In the genomic region with DNA sequence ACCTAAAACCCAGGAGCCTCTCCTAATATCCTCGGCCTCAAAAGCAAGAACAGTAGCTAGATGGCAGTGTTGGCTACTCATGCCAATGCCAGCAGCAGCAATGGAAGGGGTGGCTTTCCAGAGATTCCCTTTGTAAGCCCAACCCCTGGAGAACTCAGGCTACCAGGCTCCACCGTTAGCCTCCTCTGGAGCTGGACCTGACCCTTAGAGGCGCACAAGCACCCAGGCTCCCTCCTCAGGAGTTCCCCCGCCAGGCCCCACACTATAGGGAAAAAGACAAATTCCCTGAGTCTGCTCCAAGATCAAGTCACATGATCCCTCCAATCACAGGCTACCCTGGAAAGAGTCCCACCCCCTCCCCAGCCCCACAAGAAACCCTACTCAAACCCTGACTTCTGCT, we compare ENCODE assay signal across 9 mouse cellular contexts. TPM values are rescaled to one million over a fixed set of nuclear protein-coding genes. Genes with fewer than 3 reads are reported as not detected.
DNase-seq lines count a peak whose midpoint lies in the region; ATAC-seq and TF ChIP-seq lines count a peak whose summit lies in the region.
"Had no signal": no experiment of that assay in that cellular context is flagged by ENCODE, and none has a peak within 500 bp of the region (broad histone marks: within the 10 kb centered on the region; RNA-seq: fewer than 3 reads in every experiment).

No protein-coding gene starts in this region.

- H3K9ac ChIP-seq in ES-Bruce4 (ENCODE audit: low read depth, poor library complexity, severe bottlenecking): 0 out of 2 replicates have a peak overlapping the region, but pooled peaks have one; percentile 15
- no peak overlapping the region for H3K9ac ChIP-seq in embryonic facial prominence, embryonic 15.5 days
- no peak overlapping the region for H3K9ac ChIP-seq in kidney, embryonic 16.5 days (replicated peaks; ENCODE audit: low read length)
- no peak overlapping the region for H3K9ac ChIP-seq in lung, embryonic 15.5 days

- no peaks in the 10 kb centered on the region for H3K4me1 ChIP-seq in ES-Bruce4 (ENCODE audit: control insufficient read depth, insufficient read depth, low read length)
- H3K4me1 ChIP-seq in embryonic facial prominence, embryonic 15.5 days: peaks cover 8% of the 10 kb centered on the region
- peaks cover 10% of the 10 kb centered on the region for H3K4me1 ChIP-seq in kidney, embryonic 16.5 days (ENCODE audit: insufficient read depth, low read length)
- peaks cover 16% of the 10 kb centered on the region; the same call in 1 of the 2 replicates for H3K4me1 ChIP-seq in lung, embryonic 15.5 days

- peak overlapping the region; percentile 34 for H3K4me2 ChIP-seq in embryonic facial prominence, embryonic 15.5 days (replicated peaks)
- H3K4me2 ChIP-seq in kidney, embryonic 16.5 days (replicated peaks; ENCODE audit: low read depth, low read length): peak overlapping the region; percentile 30
- peak overlapping the region; percentile 35; the same call in 1 of the 2 replicates for H3K4me2 ChIP-seq in lung, embryonic 15.5 days

- 9% methylated on average over 4 of the region's 4 CpGs for WGBS in embryonic facial prominence, embryonic 15.5 days
- WGBS in kidney, embryonic 16.5 days: 7% methylated on average over 4 of the region's 4 CpGs
- 14% methylated on average over 4 of the region's 4 CpGs for WGBS in lung, embryonic 15.5 days

- ATAC-seq in embryonic facial prominence, embryonic 15.5 days (ENCODE audit: insufficient number of reproducible peaks, low FRiP score, low TSS enrichment, low read depth): no peak
- peak; percentile 39; the same call in 1 of the 2 replicates for ATAC-seq in kidney, embryonic 16.5 days (ENCODE audit: low FRiP score, low TSS enrichment)
- ATAC-seq in lung, embryonic 15.5 days (ENCODE audit: borderline replicate concordance, extremely low read depth, low FRiP score, low TSS enrichment): peak; percentile 44
- no peak for ATAC-seq in CD4-positive, CD25-positive, alpha-beta regulatory T cell, adult 4 months

- H3K9me3 ChIP-seq in ES-Bruce4 (replicated peaks; ENCODE audit: control insufficient read depth, insufficient read depth, low read length, poor library complexity, severe bottlenecking): no peaks in the 10 kb centered on the region
- no peaks in the 10 kb centered on the region for H3K9me3 ChIP-seq in embryonic facial prominence, embryonic 15.5 days (replicated peaks)
- no peaks in the 10 kb centered on the region for H3K9me3 ChIP-seq in kidney, embryonic 16.5 days (ENCODE audit: low read length)
- no peaks in the 10 kb centered on the region for H3K9me3 ChIP-seq in lung, embryonic 15.5 days

- no peak overlapping the region for H3K27ac ChIP-seq in ES-Bruce4 (ENCODE audit: insufficient read depth, low read length)
- H3K27ac ChIP-seq in embryonic facial prominence, embryonic 15.5 days (replicated peaks): no peak overlapping the region
- H3K27ac ChIP-seq in kidney, embryonic 16.5 days (ENCODE audit: low read length): no peak overlapping the region
- H3K27ac ChIP-seq in lung, embryonic 15.5 days: no peak overlapping the region
- H3K27ac ChIP-seq: macrophage had no signal

- H3K27me3 ChIP-seq in ES-Bruce4 (ENCODE audit: control insufficient read depth, insufficient read depth, low read length, poor library complexity, severe bottlenecking): no peaks in the 10 kb centered on the region
- no peaks in the 10 kb centered on the region for H3K27me3 ChIP-seq in embryonic facial prominence, embryonic 15.5 days
- H3K27me3 ChIP-seq in kidney, embryonic 16.5 days (ENCODE audit: insufficient read depth, low read length): no peaks in the 10 kb centered on the region
- H3K27me3 ChIP-seq in lung, embryonic 15.5 days: no peaks in the 10 kb centered on the region

- peak; percentile 10 for DNase-seq in A20 (ENCODE audit: low read depth, low spot score)
- peak; percentile 44 for DNase-seq in right cerebral cortex, postnatal 25 days
- DNase-seq in urinary bladder, adult 18-20 months (ENCODE audit: low spot score in 2 of 2): no peak

- no peak for TF ChIP-seq EP300 in ES-Bruce4 (IDR thresholded peaks at IDR 0.05; ENCODE audit: insufficient read depth, low read depth, low read length)

- TF ChIP-seq POLR2A in ES-Bruce4 (IDR thresholded peaks at IDR 0.05; ENCODE audit: insufficient read depth, low read length): no peak

- no peak overlapping the region; the same call in 1 of the 2 replicates for H3K4me3 ChIP-seq in ES-Bruce4 (ENCODE audit: low read depth, low read length)
- H3K4me3 ChIP-seq in embryonic facial prominence, embryonic 15.5 days (replicated peaks): 0 out of 2 replicates have a peak overlapping the region, but pooled peaks have one; percentile 10
- H3K4me3 ChIP-seq in kidney, embryonic 16.5 days (ENCODE audit: low read length): no peak overlapping the region
- H3K4me3 ChIP-seq in lung, embryonic 15.5 days: no peak overlapping the region

- H3K36me3 ChIP-seq in ES-Bruce4 (ENCODE audit: control insufficient read depth, insufficient read depth, low read length, poor library complexity, severe bottlenecking): no peaks in the 10 kb centered on the region
- H3K36me3 ChIP-seq in embryonic facial prominence, embryonic 15.5 days: no peaks in the 10 kb centered on the region
- no peaks in the 10 kb centered on the region for H3K36me3 ChIP-seq in kidney, embryonic 16.5 days (ENCODE audit: insufficient read depth, low read length)
- H3K36me3 ChIP-seq in lung, embryonic 15.5 days: no peaks in the 10 kb centered on the region

- peak; percentile 52 for TF ChIP-seq CTCF in ES-Bruce4 (IDR thresholded peaks at IDR 0.05; ENCODE audit: low read depth, low read length)

RNA-seq across cellular contexts. Expression of gene Slc23a4, which starts 10.9 kb away (rescaled TPM):
- 1.3 and 2.4 TPM in 2 replicates for polyA plus RNA-seq in ES-Bruce4 (2011; ENCODE audit: insufficient read depth, insufficient read length, low read depth, missing spikeins)
- polyA plus RNA-seq in embryonic facial prominence, embryonic 15.5 days (2015; fragmentation: Nextera tagmentation; extraction: Ambion mirVana): 1.1 TPM in 2 replicates
- polyA plus RNA-seq in kidney, embryonic 16.5 days (2015; fragmentation: Nextera tagmentation; extraction: Ambion mirVana): 0.27 and 0.35 TPM in 2 replicates
- 0.62 and 0.66 TPM in 2 replicates for polyA plus RNA-seq in lung, embryonic 15.5 days (2015; fragmentation: Nextera tagmentation; extraction: Ambion mirVana)
- polyA plus RNA-seq in CD4-positive, CD25-positive, alpha-beta regulatory T cell, adult 4 months (2017; shearing (Covaris generic)): 1 to 10 TPM in 1 of 2 experiments, under 1 TPM in 1; 0.57 to 1.8 TPM

Comparison
In these comparisons a context has a peak if more than half of its experiments do, and no peak if none do; other contexts are left out.
1. DNase-seq: peak in A20 (single experiment) and right cerebral cortex, postnatal 25 days (single experiment); none in urinary bladder, adult 18-20 months (0 of 2).
2. ATAC-seq: peak in kidney, embryonic 16.5 days (single experiment) and lung, embryonic 15.5 days (single experiment); none in embryonic facial prominence, embryonic 15.5 days (single experiment) and CD4-positive, CD25-positive, alpha-beta regulatory T cell, adult 4 months (single experiment).
3. Peak in every context shown above with its lines, with median percentiles within 50 percentile points of each other: H3K4me2 ChIP-seq.